Mouse (Mus musculus): Measurements from ENCODE around the gene Hoxc9.

Gene Hoxc9

GRCm38 (mm10) chr15:103028916-103029512 lies 52.8 kb downstream of the Hoxc9 start:
- peak; percentile 59 for DNase-seq

- DNase-seq: peak; percentile 50
Measured at GRCm38 (mm10) chr15:103030142-103030541, 53.9 kb downstream of the Hoxc9 start.

- DNase-seq: peak; percentile 38
Measured at GRCm38 (mm10) chr15:103032167-103032566, 55.9 kb downstream of the Hoxc9 start.

GRCm38 (mm10) chr15:103032646-103033575 lies 56.7 kb downstream of the Hoxc9 start:
- DNase-seq: peak; percentile 85

GRCm38 (mm10) chr15:103034043-103034806 lies 58.0 kb downstream of the Hoxc9 start:
- DNase-seq: peak; percentile 71
